Mouse (Mus musculus) thymus, postnatal 0 days (tissue): Measurements from ENCODE around the gene Usp7. TPM values are rescaled to one million over a fixed set of nuclear protein-coding genes. Genes with fewer than 3 reads are reported as not detected.
"Not testable (repeated sequence)": the region's sequence is repeated elsewhere in the genome, so short reads cannot be mapped to it uniquely, and the experiment has no call there.

Experiments used
- DNase-seq: peaks from one replicate; pipeline ENCODE4 v3.0.0-alpha.2; 2015; ENCODE audit warnings: low spot score
- polyA plus RNA-seq: library from polyadenylated mRNA; unstranded; fragments of >200 nt; fragmentation: Nextera tagmentation; extraction: Ambion mirVana; gene quantifications from 2 replicates; pipeline ENCODE4 v1.2.1, GENCODE M21; 2015

Usp7 gene
- polyA plus RNA-seq, 1 experiment from 2014 or later: 50.3 TPM

- no peak for DNase-seq
Observed at GRCm38 (mm10) chr16:8783198-8783913, 8.8 kb downstream of the Usp7 start.

GRCm38 (mm10) chr16:8781660-8782059, 10.4 kb downstream of the Usp7 start:
- DNase-seq: no peak

- no peak for DNase-seq
Observed at GRCm38 (mm10) chr16:8781191-8781590, 10.9 kb downstream of the Usp7 start.

- DNase-seq: no peak
Observed at GRCm38 (mm10) chr16:8780187-8780586, 11.9 kb downstream of the Usp7 start.

- no peak for DNase-seq
Observed at GRCm38 (mm10) chr16:8778697-8779096, 13.4 kb downstream of the Usp7 start.

- no peak for DNase-seq
Observed at GRCm38 (mm10) chr16:8777202-8777601, 14.9 kb downstream of the Usp7 start.

- DNase-seq: no peak
Observed at GRCm38 (mm10) chr16:8776634-8777033, 15.5 kb downstream of the Usp7 start.

- no peak for DNase-seq
Observed at GRCm38 (mm10) chr16:8771086-8771485, 21.0 kb downstream of the Usp7 start.

GRCm38 (mm10) chr16:8770342-8770741, 21.8 kb downstream of the Usp7 start:
- not testable (repeated sequence) for DNase-seq

- DNase-seq: no peak
Observed at GRCm38 (mm10) chr16:8769466-8769865, 22.6 kb downstream of the Usp7 start.

GRCm38 (mm10) chr16:8769065-8769464, 23.0 kb downstream of the Usp7 start:
- DNase-seq: peak; percentile 82

- DNase-seq: no peak
Observed at GRCm38 (mm10) chr16:8768588-8768987, 23.5 kb downstream of the Usp7 start.

GRCm38 (mm10) chr16:8768071-8768470, 24.0 kb downstream of the Usp7 start:
- DNase-seq: no peak

- no peak for DNase-seq
Observed at GRCm38 (mm10) chr16:8767133-8768052, 24.7 kb downstream of the Usp7 start.

GRCm38 (mm10) chr16:8766196-8766595, 25.9 kb downstream of the Usp7 start:
- no peak for DNase-seq

- no peak for DNase-seq
Observed at GRCm38 (mm10) chr16:8764124-8764907, 27.8 kb downstream of the Usp7 start.

GRCm38 (mm10) chr16:8763028-8763427, 29.1 kb downstream of the Usp7 start:
- DNase-seq: no peak

GRCm38 (mm10) chr16:8761894-8762293, 30.2 kb downstream of the Usp7 start:
- no peak for DNase-seq

- DNase-seq: no peak
Observed at GRCm38 (mm10) chr16:8761005-8761404, 31.1 kb downstream of the Usp7 start.

- DNase-seq: no peak
Observed at GRCm38 (mm10) chr16:8758979-8759378, 33.1 kb downstream of the Usp7 start.

- no peak for DNase-seq
Observed at GRCm38 (mm10) chr16:8758193-8758592, 33.9 kb downstream of the Usp7 start.

GRCm38 (mm10) chr16:8757586-8757985, 34.5 kb downstream of the Usp7 start:
- DNase-seq: not testable (repeated sequence)
